Mouse (Mus musculus): ENCODE data around the gene Mad1l1. TPM values are rescaled to one million over a fixed set of nuclear protein-coding genes. Genes with fewer than 3 reads are reported as not detected.

The Mad1l1 gene
- polyA plus RNA-seq, 1 experiment, result 12.6 TPM

DNA sequence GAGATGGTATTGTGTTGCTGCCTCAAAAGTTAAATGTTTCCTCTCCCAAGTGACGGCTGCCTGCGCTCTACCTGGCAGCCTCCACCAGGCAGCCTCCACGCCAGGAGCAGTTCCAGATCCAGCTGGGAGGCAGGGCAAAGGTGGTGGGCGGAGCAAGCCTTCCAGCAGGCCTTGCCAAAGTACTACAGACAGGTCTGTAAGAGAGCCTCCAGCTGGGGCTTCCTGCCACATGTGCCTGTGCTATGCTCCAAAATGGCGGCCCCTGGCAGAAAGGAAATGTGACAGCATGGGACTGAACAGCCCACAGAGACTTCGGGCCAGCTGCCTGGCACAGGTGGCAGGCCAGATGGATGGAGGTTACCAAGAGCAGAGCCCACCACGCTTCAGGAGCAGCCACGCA, 39.0 kb downstream of the Mad1l1 start:
- H3K27ac ChIP-seq (ENCODE audit: insufficient read depth, low read depth, low read length), result no peak overlapping the region
- no peaks in the 10 kb centered on the region for H3K27me3 ChIP-seq (replicated peaks; ENCODE audit: control insufficient read depth, insufficient read depth, low read length)
- TF ChIP-seq POLR2A (IDR thresholded peaks at IDR 0.05; ENCODE audit: low read depth, low read length) (no peak), CTCF (conservative IDR thresholded peaks at IDR 0.05; ENCODE audit: insufficient read depth, insufficient read length, low read depth, low read length) (0 out of 2 replicates have a peak, but pooled peaks have one; percentile 10)
- H3K36me3 ChIP-seq (ENCODE audit: control insufficient read depth, insufficient read depth, low read length), result no peaks in the 10 kb centered on the region
- H3K4me1 ChIP-seq (ENCODE audit: control insufficient read depth, insufficient read depth, low read length), result no peaks in the 10 kb centered on the region
- WGBS, result 69% methylated on average over 8 of the region's 8 CpGs
- peak; percentile 90 for DNase-seq
- H3K4me3 ChIP-seq (ENCODE audit: insufficient read depth, low read depth, low read length), result no peak overlapping the region

DNA sequence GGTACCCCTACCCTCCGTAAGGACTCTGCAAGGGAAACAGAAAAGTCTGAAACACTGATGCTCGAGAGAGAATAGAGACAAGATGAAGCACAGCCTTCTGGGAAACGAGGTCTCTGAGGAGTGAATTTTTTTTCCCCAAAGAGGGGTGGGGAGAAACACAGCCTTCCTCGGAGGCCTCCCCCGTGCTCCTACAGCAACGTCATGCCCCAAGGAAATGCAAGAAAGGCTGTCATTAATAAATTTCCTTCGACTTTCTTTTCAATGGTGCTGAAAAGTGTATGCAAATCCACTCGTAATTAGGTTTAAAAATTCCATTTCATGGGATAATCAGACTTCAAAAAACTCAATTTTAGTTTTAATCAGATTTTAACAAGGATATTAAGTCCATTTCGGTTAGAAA, 41.1 kb downstream of the Mad1l1 start:
- H3K4me3 ChIP-seq (ENCODE audit: insufficient read depth, low read depth, low read length), result no peak overlapping the region

GRCm38 (mm10) chr5:140276779-140277178, 44.6 kb downstream of the Mad1l1 start:
- TF ChIP-seq POLR2A (IDR thresholded peaks at IDR 0.05; ENCODE audit: low read depth, low read length), result no peak
- TF ChIP-seq CTCF (conservative IDR thresholded peaks at IDR 0.05; ENCODE audit: insufficient read depth, insufficient read length, low read depth, low read length), result no peak
- no peak overlapping the region for H3K27ac ChIP-seq (ENCODE audit: insufficient read depth, low read depth, low read length)
- no peak overlapping the region for H3K4me3 ChIP-seq (ENCODE audit: insufficient read depth, low read depth, low read length)
- H3K36me3 ChIP-seq (ENCODE audit: control insufficient read depth, insufficient read depth, low read length), result no peaks in the 10 kb centered on the region
- no peaks in the 10 kb centered on the region for H3K4me1 ChIP-seq (ENCODE audit: control insufficient read depth, insufficient read depth, low read length)
- WGBS, result 71% methylated on average over 6 of the region's 6 CpGs
- no peaks in the 10 kb centered on the region for H3K27me3 ChIP-seq (replicated peaks; ENCODE audit: control insufficient read depth, insufficient read depth, low read length)
- no peak for DNase-seq

More for the DNA sequence above, 41.1 kb downstream of the Mad1l1 start:
- WGBS, result 80% methylated on average over 9 of the region's 9 CpGs
- H3K27me3 ChIP-seq (replicated peaks; ENCODE audit: control insufficient read depth, insufficient read depth, low read length), result no peaks in the 10 kb centered on the region
- no peaks in the 10 kb centered on the region for H3K4me1 ChIP-seq (ENCODE audit: control insufficient read depth, insufficient read depth, low read length)
- no peak for DNase-seq
- no peaks in the 10 kb centered on the region for H3K36me3 ChIP-seq (ENCODE audit: control insufficient read depth, insufficient read depth, low read length)
- H3K27ac ChIP-seq (ENCODE audit: insufficient read depth, low read depth, low read length), result no peak overlapping the region
- TF ChIP-seq POLR2A (IDR thresholded peaks at IDR 0.05; ENCODE audit: low read depth, low read length) (no peak), CTCF (conservative IDR thresholded peaks at IDR 0.05; ENCODE audit: insufficient read depth, insufficient read length, low read depth, low read length) (no peak)

- Histone ChIP-seq H3K4me1 (ENCODE audit: control insufficient read depth, insufficient read depth, low read length) (no peaks in the 10 kb centered on the region), H3K4me3 (ENCODE audit: insufficient read depth, low read depth, low read length) (no peak overlapping the region), H3K27ac (ENCODE audit: insufficient read depth, low read depth, low read length) (no peak overlapping the region), H3K36me3 (ENCODE audit: control insufficient read depth, insufficient read depth, low read length) (no peaks in the 10 kb centered on the region), H3K27me3 (replicated peaks; ENCODE audit: control insufficient read depth, insufficient read depth, low read length) (no peaks in the 10 kb centered on the region)
- DNase-seq, result no peak
- 90% methylated on average over 5 of the region's 5 CpGs for WGBS
- TF ChIP-seq CTCF (conservative IDR thresholded peaks at IDR 0.05; ENCODE audit: insufficient read depth, insufficient read length, low read depth, low read length), result no peak
- TF ChIP-seq POLR2A (IDR thresholded peaks at IDR 0.05; ENCODE audit: low read depth, low read length), result no peak
Measured at GRCm38 (mm10) chr5:140270976-140271685, 50.2 kb downstream of the Mad1l1 start.

- TF ChIP-seq POLR2A (IDR thresholded peaks at IDR 0.05; ENCODE audit: low read depth, low read length), result no peak
- no peak for TF ChIP-seq CTCF (conservative IDR thresholded peaks at IDR 0.05; ENCODE audit: insufficient read depth, insufficient read length, low read depth, low read length)
- Histone ChIP-seq H3K4me3 (ENCODE audit: insufficient read depth, low read depth, low read length) (no peak overlapping the region), H3K4me1 (ENCODE audit: control insufficient read depth, insufficient read depth, low read length) (no peaks in the 10 kb centered on the region), H3K27ac (ENCODE audit: insufficient read depth, low read depth, low read length) (no peak overlapping the region), H3K36me3 (ENCODE audit: control insufficient read depth, insufficient read depth, low read length) (no peaks in the 10 kb centered on the region), H3K27me3 (replicated peaks; ENCODE audit: control insufficient read depth, insufficient read depth, low read length) (no peaks in the 10 kb centered on the region)
- 70% methylated on average over 4 of the region's 4 CpGs for WGBS
- DNase-seq, result no peak
Measured at GRCm38 (mm10) chr5:140268396-140268795, 53.0 kb downstream of the Mad1l1 start.

GRCm38 (mm10) chr5:140267061-140267460, 54.3 kb downstream of the Mad1l1 start:
- Histone ChIP-seq H3K27me3 (replicated peaks; ENCODE audit: control insufficient read depth, insufficient read depth, low read length) (no peaks in the 10 kb centered on the region), H3K36me3 (ENCODE audit: control insufficient read depth, insufficient read depth, low read length) (no peaks in the 10 kb centered on the region), H3K4me1 (ENCODE audit: control insufficient read depth, insufficient read depth, low read length) (no peaks in the 10 kb centered on the region), H3K27ac (ENCODE audit: insufficient read depth, low read depth, low read length) (no peak overlapping the region), H3K4me3 (ENCODE audit: insufficient read depth, low read depth, low read length) (no peak overlapping the region)
- no peak for DNase-seq
- WGBS, result 79% methylated on average over 2 of the region's 2 CpGs
- TF ChIP-seq POLR2A (IDR thresholded peaks at IDR 0.05; ENCODE audit: low read depth, low read length), result no peak
- no peak for TF ChIP-seq CTCF (conservative IDR thresholded peaks at IDR 0.05; ENCODE audit: insufficient read depth, insufficient read length, low read depth, low read length)

- no peak for TF ChIP-seq POLR2A (IDR thresholded peaks at IDR 0.05; ENCODE audit: low read depth, low read length)
- TF ChIP-seq CTCF (conservative IDR thresholded peaks at IDR 0.05; ENCODE audit: insufficient read depth, insufficient read length, low read depth, low read length), result no peak
- peak; percentile 67 for DNase-seq
- H3K27me3 ChIP-seq (replicated peaks; ENCODE audit: control insufficient read depth, insufficient read depth, low read length), result no peaks in the 10 kb centered on the region
- no peaks in the 10 kb centered on the region for H3K4me1 ChIP-seq (ENCODE audit: control insufficient read depth, insufficient read depth, low read length)
- no peaks in the 10 kb centered on the region for H3K36me3 ChIP-seq (ENCODE audit: control insufficient read depth, insufficient read depth, low read length)
- 82% methylated on average over 5 of the region's 5 CpGs for WGBS
- H3K27ac ChIP-seq (ENCODE audit: insufficient read depth, low read depth, low read length), result 0 out of 2 replicates have a peak overlapping the region, but pooled peaks have one; percentile 13
- no peak overlapping the region for H3K4me3 ChIP-seq (ENCODE audit: insufficient read depth, low read depth, low read length)
Measured at GRCm38 (mm10) chr5:140264825-140265575, 56.4 kb downstream of the Mad1l1 start.

Data from kidney, adult 2 months (tissue).